Mouse (Mus musculus) adrenal gland, postnatal 4 days (tissue): ENCODE results near the gene Ano1. TPM values are rescaled to one million over a fixed set of nuclear protein-coding genes. Genes with fewer than 3 reads are reported as not detected.

Experiments
- DNase-seq, 2 experiments: peaks; one replicate each; pipeline ENCODE4 v3.0.0; 2021 to 2022; ENCODE audit warnings: low spot score in 2 of 2, mixed read lengths in 2 of 2
- total RNA-seq, 2 experiments: library from RNA; stranded (reverse); gene quantifications; 2 replicates each; pipeline ENCODE4 v1.2.3; 2021

The Ano1 gene
- total RNA-seq, 2 experiments from 2014 or later: 22.7 to 29.3 TPM

DNA sequence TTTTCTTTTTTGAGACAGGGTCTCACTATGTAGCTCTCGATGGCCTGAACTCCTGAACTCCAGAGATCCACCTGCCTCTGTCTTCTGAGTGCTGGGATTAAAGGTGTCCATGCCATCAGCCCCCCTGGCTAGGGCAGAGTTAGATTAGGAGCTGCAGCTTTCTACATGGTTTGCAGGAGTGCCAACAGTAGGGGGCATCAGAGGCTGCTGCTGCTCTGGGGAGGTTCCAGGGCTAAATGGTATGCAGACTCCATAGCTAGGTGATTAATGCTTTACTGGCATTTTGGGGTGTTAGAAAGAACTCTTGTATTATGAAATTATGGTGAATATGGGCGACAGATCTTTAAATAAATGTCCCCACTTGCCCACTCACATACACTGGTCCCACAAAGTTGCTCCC lies 164.5 kb downstream of the Ano1 start:
- DNase-seq: peak in 1 of 2 experiments; percentile 16

DNA sequence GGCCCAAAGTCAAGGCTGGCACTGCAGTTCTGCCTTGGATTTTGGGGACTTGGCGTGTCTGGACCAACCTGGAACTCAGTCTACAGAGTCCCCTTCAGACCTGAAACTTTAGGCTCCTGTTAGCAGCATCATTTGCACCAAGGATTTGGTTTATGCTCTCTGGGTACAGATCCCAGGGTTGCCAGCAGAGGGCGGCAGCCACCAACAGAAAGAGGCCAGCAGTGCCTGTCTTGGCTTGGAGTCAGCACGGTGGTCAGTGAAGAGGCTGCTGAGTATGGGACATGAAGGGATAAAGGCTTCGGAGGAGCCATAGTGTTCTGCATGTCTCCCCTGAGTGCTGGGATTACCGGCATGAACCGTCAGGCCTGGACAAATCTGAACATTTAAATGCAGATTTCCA lies 166.1 kb downstream of the Ano1 start:
- DNase-seq: peak; percentile 57 to 59

DNA sequence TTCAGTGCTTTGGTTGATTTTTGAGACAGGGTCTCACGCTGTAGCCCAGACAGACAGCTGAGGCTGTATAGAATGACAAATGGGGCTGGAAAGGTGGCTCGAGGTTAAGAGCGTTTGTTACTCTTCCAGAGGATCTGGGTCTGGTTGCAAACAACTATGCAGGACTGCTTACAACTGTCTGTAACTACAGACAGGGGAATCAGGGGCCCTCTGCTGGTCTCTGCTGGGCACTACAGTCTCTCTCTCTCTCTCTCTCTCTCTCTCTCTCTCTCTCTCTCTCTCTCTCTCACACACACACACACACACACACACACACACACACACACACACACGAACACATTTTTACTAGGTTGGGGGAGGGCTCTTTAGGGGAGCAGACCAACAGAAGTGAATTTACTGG lies 168.2 kb downstream of the Ano1 start:
- peak in 1 of 2 experiments; percentile 10 for DNase-seq

DNA sequence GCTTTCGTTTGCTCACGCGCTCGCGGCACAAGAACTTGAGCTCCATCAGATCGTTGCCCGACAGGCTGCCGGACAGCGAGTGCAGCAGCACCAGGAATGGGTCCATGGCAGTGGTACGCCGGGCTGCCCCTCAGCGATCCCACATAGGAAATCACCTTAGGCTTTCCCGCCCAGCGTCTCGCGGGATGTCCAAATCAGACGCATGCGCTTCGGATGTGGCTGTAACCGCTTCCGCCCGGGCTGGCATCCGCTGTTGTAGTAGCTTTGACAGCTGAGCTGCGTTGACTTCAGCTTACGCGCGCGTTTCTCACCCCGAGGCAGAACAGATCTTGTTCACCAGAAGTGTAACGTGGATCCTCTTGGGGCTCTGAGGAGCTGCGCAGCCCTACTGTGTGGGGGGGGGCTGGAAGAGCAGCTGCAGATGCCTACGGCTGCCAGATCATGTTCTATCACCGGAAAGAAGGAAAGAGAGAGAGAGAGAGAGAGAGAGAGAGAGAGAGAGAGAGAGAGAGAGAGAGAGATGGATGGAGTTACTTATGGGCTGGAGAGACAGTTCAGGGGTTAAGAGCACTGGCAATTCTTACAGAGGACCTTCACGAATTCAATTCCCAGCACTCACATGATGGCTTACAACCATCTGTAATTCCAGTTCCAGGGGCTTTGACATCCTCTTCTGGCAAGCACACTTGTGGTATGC lies 169.3 kb downstream of the Ano1 start, which contains the start of gene Fadd:
TSS of gene Fadd (minus strand) at position 180 of the 697 bp plus-strand sequence.
- DNase-seq: peak; percentile 91 to 95

DNA sequence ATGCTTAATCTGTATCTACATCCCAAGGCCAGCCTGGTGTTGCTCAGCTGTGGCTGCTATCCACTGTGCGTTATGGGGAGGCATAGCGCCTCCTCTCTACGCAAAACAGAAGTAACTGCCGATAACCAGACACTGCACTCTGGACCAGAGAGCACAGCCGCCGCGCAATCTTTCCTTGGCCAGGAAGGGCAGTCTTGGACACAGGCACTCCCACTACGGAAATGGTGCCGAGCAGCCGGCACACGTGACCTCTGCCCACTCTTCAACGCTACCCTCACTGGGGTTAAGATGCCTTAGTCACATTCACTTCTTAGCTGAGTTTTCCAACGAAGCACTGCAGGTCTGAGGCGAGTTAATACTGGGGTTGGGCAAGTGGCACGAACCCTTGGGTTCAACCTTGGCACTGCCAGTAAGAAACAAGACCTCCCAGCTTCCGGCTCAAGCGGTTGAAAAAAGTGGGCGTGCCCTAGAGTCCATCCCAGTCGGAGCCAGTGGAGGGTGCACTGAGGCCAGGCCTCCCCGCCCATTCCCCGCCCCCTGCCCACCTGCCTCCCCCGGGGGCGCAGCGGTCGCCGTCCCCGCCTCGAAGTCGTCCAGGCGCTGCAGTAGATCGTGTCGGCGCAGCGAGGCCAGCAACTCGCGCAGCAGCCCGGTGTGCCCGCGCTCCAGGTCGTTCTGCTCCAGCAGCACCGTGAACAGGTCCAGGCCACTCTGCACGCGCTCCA lies 170.1 kb downstream of the Ano1 start:
- peak; percentile 56 to 75 for DNase-seq

DNA sequence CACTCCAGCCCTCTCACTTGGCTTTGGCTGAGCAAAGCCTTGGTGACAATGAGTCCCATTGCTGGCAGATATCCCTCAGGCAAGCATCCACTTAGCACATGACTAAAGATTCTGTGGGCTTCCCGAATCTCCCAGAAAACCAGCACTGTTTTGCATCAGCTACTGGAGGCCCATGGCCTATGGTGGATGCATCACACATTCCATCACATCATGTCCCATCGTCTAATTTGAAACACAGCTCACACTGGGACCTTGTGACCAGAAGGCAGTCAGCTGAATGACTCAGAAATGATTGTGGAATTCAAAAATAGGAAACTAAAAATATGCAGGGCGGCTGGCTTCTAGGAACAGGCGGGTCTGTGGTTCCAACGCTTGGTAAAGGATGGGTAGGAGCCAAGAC lies 173.9 kb downstream of the Ano1 start:
- DNase-seq: no peak

DNA sequence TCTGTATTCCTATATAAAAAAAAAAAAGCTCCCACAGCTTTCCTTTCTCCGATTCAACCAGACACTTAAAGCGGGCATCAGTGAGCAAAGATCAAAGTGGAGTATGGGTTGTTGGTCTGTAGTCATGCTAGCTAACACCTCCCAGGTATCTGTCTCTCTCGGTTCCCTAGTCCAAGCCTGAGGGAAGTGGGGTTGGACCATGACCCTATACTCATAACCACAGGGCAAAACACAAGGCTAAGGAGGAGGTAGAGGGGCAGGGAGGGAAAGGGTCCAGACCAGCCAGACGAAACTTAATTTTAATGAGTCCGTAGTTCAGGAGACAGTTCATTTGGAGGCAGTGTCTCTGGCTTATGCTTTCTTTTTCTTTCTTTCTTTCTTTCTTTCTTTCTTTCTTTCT lies 179.5 kb downstream of the Ano1 start:
- no peak for DNase-seq

DNA sequence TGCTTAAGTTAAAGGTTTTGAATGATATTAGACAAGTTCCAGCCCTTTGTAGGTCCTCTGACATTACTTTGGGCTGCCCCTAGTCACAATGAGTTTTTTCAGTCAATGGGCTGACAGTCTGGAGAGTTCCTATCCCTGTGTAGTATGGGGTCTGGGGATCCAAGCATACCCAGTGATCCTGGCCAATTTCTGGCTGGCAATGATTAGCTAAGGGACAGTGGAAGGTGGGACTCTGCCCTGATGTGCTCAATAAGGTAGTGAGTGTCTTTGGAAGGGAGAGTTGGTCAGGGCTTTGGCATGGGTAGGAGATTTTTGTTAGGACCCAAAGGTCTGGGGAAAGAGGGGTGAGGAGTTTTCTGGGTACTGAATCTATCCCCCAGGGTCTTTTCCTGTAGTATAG lies 180.2 kb downstream of the Ano1 start:
- no peak for DNase-seq

DNA sequence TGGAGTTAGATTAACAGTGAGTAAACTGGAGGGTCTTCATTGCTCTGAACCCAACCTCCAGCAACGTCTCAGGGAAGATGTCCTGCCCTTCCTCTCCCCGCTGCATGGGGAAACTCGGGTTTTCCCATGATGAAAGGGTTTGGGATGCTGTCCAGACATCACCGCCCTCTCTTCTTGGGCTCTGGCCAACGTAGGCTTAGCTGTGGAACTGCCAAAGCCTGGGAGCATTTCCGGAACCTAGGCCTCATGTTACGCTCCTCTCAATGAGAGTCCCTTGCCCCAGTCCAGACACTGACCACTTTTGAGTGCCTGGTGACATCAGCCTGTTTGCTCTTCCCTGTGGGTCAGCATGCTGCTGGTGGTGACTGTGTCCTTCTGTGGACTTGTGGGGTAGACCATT lies 182.3 kb downstream of the Ano1 start:
- DNase-seq: no peak

DNA sequence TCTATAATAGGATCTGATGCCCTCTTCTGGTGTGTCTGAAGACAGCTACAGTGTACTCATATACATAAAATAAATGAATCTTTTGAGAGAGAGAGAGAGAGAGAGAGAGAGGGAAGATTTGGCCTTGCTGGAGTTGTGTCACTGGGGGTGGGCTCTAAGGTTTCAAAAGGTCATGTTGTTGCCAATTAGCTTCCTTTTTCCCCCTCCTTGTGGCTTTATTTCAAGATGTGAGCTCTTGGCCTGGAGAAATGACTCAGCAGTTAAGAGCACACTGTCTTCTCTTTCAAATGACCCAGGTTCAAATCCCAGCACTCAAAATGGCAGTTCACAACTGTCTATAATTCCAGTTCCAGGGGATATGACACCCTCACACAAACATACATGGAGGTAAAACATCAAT lies 183.7 kb downstream of the Ano1 start:
- DNase-seq: no peak

DNA sequence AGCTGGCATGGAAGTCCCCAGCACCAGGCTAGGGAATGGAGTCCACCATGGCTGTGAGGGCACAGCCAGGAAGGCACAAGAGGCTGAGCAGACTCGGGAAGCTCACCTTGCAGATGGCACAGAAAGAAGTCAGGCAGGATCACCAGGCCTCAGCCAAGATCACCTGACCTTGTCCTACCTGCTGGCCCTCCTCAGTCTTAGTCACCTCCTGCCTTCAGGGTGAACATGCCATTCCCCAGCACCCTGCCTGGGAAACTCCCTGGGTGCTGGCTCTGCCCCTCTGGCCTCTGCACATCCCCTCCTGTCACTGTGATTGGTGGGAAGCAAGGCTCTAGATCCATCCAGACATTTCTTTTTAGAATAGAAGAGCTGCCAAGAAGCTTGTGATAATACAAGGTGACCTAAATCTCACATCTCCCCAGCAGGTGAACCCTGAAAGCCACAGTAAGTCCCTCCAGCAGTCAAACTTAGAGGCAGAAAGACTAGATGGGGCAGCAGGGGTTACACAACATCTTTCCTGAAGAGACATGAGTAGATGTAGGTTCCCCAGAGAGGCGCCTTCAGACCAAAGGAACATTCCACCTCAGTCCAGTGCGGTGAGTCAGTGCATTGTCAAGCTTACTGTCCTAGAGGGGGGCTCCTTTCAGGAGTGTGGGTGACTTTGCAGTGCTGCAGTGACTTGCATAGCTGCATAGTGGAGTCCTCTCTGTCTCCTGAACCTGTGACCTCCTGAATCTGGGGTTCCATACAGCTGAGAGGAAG lies 184.7 kb downstream of the Ano1 start:
- no peak for DNase-seq

DNA sequence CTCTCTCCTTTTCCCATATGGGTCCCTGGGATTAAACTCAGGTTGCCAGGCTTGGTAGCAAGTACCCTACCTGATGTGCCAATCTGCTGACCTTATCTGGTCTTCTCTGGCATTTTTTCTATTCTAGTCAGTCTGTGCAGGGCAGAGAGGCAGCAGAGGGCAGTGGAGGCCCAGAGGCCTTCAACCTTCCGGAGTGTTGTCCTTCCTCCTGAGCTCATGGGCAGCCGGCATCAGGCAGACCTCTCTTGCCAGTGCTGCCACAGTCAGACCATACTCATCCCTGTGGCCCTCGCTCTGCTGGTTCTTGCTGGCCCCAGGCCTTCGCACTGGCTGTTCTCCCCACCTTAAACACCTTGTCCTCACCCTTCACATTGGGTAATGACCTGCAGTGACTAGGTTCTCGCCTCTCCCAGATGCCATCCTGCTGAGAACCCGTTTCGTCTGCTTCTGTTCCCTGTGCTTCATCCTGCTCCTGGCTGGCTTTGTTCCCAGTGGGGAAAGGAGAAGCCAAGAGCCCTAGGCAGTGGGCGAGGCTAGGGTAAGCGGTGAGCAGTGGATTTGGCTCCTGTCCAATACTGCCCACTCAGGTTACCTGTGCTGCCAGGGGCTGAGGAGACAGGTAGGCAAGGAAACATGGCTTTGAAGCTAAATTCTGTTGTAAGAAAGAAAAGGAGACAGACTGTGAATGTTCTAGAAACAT lies 188.2 kb downstream of the Ano1 start:
- no peak for DNase-seq

DNA sequence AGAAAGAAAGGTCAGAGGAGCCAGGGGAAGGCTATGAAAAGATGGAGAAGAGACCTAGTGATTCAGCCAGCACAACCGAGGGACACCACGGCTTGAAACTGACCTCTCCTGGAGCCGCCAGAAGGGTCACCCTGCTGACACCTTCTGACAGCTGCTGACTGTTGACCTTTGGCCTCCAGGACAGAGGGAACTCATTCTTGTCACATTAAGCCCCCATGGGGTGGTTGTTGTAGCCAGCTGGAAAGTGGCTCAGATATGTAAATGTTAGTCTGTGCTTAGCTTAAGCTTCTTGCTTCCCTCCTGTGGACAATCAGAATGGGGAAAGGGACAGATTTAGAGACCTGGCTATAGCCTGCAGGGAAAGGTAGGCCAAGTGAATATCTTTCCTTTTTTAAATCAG lies 189.8 kb downstream of the Ano1 start:
- no peak for DNase-seq

DNA sequence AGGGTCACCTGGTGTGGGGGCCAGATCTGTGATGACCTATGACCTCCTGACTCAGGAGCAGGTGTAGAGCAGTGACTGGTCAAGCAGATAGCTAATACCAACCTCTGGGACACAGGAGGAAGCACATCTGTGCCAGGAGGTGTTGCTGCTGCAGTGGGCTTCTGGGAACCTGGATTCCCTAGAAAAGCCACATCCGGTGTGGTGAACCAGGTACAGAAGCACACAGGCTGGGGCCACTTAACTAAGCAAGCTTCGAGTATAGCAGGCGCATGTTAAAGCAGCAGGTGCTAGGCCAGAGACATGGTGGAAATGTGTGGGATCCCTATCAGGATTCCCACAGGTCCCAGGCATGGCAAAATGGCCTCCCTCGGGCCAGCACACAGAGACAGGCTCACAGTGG lies 191.2 kb downstream of the Ano1 start:
- no peak for DNase-seq

DNA sequence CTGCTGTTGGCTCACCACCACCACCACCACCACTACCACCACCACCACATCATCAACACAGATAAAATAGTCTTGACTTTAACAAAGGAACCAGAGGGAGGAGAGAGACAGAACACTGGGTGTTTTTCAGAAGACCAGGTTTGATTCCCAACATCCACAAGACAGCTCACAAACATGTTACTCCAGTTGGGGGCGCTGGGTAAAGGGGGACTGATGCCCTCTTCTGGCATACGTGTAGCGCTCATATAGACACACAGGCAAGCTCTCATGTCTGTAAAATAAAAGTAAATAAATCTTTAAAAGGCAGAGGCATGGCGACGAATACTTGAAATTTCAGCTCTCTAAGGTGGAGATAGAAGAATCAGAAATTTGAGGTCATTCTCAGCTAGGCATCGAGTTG lies 193.2 kb downstream of the Ano1 start:
- DNase-seq: no peak

DNA sequence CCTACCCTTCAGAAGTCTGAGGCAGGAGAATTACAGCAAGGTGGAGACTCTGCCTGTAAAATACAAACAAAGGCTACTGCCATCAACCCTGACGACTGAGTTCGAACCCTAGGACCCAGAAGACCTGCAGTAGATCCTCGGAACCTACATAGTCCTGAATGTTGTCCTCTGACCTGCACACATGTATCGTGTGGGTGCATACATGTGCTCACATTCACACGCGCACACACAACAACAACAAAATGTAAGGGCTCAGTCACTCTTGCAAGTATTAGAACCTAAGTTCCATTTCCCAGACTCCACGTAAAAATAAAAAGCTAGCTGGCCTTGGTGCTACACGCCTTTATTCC lies 197.7 kb downstream of the Ano1 start:
- DNase-seq: no peak

DNA sequence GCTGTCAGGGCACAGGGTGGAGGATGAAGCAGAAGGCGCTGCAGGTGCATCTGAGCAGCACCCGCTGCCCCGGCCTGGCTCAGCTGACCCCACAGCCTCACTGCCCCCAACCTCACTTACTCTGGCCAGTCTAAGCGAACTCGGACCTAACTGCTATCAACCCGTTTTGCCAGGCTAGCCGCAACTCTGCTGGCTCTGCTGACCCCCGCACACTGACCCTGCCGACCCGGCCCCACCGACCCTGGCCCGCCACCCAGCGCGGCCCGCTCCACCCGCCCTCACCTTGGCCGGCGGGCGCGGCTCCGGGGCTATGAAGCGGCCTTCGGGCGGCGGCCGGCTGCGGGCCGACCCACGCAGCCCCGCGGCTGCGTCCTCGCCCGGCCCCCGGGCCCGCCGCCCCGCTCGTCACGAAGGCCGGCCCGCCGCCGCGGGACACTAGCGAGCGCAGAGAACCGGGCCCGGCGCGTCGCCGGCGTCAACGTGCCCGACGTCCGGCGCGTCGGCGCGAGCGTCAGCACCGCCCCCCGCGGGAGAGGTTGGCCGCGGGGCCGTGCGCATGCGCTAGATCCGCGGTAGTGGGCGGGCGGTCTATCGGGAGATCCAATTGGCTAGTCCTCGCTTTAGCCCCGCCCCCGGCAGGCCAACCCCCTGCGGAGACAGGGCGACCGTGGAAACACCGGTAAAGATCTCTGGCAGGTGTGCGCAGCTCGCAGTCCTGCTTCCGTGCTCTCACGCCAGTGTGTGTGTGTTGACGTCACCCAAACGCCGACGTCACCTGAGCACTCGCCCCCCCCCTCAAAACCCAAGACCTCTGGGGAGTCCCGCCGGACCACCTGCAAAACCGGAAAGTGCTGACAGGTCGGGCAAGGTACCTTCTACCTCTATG lies 198.3 kb downstream of the Ano1 start, which contains the start of gene Ppfia1:
TSS of gene Ppfia1 (minus strand) at position 493 of the 886 bp plus-strand sequence.
- peak; percentile 95 to 97 for DNase-seq

DNA sequence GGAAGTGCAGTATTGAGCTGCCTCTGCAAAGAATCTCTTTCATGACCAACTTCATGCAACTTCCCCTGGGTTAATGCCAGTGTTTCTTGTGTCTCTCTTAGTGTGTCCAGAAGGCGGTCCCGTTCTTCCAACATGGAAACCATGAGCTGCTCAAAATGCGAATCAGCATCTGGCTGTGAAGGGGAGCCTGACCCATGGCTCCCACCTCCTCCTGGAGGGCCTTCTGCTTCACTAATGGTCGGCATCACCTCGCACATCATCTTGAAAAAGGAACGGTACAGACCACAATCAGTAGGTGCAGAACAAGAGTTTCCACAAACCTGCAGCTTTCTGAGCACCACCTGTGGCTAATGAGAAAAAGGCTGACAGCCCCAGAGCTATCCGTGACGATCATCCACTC lies 199.5 kb downstream of the Ano1 start:
- DNase-seq: no peak

DNA sequence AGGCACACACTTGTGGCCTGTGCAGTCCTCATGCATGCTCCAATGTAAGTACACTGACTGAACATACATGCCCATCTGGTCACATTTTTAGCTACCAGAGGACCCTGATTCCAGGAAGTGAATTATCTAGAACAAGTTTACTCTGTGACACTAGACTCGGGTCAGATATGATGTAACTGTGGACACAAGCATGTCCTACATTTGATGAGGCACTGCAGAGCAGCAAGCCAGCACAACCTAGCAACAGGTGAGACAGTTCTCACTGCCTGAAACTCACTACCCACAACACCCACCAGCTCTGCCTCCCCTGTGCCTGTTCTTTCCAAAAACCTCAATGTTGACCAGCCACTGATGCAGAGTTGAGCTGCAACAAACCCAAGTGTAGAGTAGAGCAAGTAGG lies 201.0 kb downstream of the Ano1 start:
- DNase-seq: no peak

DNA sequence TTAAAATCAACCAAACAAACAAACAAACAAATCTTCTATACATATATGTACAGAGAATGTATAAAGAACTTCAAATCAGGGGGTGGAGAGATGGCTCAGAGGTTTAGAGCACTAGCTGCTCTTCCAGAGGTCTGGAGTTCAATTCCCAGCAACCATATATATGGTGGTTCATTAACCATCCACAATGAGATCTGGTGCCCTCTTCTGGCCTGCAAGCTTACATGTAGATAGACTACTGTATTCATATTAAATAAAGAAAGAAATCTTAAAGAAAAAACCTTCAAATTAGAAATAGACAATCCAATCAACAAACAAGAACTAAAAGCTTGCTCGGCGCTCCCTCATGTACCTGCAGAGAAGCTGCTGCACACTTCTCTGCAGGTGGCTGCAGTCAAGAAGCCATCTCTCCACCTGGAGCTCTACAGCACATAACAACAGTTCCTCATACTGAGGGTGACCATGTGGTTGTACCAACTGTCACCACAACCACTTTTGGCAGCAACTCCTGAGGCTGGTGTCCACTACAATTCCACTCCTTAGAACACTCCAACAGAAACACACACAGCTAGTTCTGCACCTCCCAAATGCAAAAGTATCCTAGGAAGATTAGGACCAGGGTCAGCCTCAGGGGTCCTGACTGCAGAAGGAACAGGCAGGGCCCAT lies 201.7 kb downstream of the Ano1 start:
- DNase-seq: no peak
